Mouse (Mus musculus) small intestine, adult 2 months (tissue): ENCODE data around the gene Pacrg.

Source experiments
- CTCF ChIP-seq: fragments of 200-500 bp; IDR thresholded peaks from 2 replicates; pipeline ENCODE4 v1.5.1; 2012; ENCODE audit warnings: low read depth, mild to moderate bottlenecking, control low read depth, inconsistent platforms, low read length, moderate library complexity, mixed read lengths; ENCODE audit not compliant: insufficient replicate concordance, insufficient read length; ENCODE audit errors: extremely low read depth
- POLR2A ChIP-seq: fragments of 200-500 bp; IDR thresholded peaks from 2 replicates; pipeline ENCODE4 v1.6.1; 2012; ENCODE audit warnings: low read depth, mild to moderate bottlenecking, control low read depth, inconsistent platforms, low read length, moderate library complexity

DNA sequence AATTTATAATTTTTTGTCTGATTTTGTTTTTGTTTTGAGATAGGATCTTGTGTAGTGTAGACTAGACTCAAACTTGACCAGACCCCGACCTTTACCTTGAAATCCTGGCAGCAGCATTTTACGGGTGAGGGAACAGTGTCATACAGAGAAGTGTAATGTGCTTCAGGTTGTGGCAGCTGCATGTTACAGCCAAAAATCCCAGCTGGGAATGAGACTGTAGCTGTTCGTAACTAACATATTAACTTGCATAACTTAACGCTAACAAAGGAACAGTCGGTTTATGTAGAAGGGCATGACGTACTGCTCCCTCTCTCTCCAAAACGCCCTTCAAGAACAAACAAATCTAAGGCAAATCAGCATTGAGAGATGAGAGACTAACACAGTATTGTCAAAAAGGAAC is 250.5 kb downstream of the Pacrg start:
- TF ChIP-seq POLR2A (no peak), CTCF (no peak)
